Mouse (Mus musculus) lung, embryonic 15.5 days (tissue): ENCODE measurements around the gene Lrig1. TPM values are rescaled to one million over a fixed set of nuclear protein-coding genes. Genes with fewer than 3 reads are reported as not detected.
A peak's percentile ranks its signal among the peaks of the same experiment; 100 is the strongest.

Experiments
- ATAC-seq: fragments of 200-750 bp; cut with Nextera tagmentation; 2 replicates; pipeline ENCODE4 v1.8.0; 2017; ENCODE audit warnings: moderate number of reproducible peaks, borderline replicate concordance; ENCODE audit not compliant: low FRiP score, low TSS enrichment; ENCODE audit errors: extremely low read depth
- H3K27ac ChIP-seq: fragments of 300-500 bp; sonication (generic); 2 replicates; pipeline ENCODE4 v1.5.1; 2015; ENCODE audit warnings: moderate library complexity, mild to moderate bottlenecking, inconsistent platforms
- H3K27me3 ChIP-seq: fragments of 300-500 bp; sonication (generic); 2 replicates; pipeline ENCODE4 v1.6.1; 2015; ENCODE audit warnings: inconsistent platforms
- H3K36me3 ChIP-seq: fragments of 300-500 bp; sonication (generic); 2 replicates; pipeline ENCODE4 v1.6.1; 2015; ENCODE audit warnings: inconsistent platforms
- H3K4me1 ChIP-seq: fragments of 300-500 bp; sonication (generic); 2 replicates; pipeline ENCODE4 v1.6.1; 2015; ENCODE audit warnings: inconsistent platforms
- H3K4me2 ChIP-seq: fragments of 300-500 bp; sonication (generic); 2 replicates; pipeline ENCODE4 v1.6.1; 2015; ENCODE audit warnings: inconsistent platforms, mild to moderate bottlenecking, moderate library complexity
- H3K4me3 ChIP-seq: fragments of 300-500 bp; sonication (generic); 2 replicates; pipeline ENCODE4 v1.5.1; 2015; ENCODE audit warnings: mild to moderate bottlenecking, inconsistent platforms
- H3K9ac ChIP-seq: fragments of 300-500 bp; sonication (generic); 2 replicates; pipeline ENCODE4 v1.6.1; 2015; ENCODE audit warnings: inconsistent platforms
- H3K9me3 ChIP-seq: fragments of 300-500 bp; sonication (generic); 2 replicates; pipeline ENCODE4 v1.6.1; 2016; ENCODE audit warnings: inconsistent platforms
- WGBS: fragments of 180-500 bp; shearing (Covaris S2); methylation state at CpG from one replicate; pipeline ENCODE4 v1.1.7; 2015; 5-methylcytosine and 5-hydroxymethylcytosine counted together
- polyA plus RNA-seq: library from polyadenylated mRNA; unstranded; fragments of >200 nt; fragmentation: Nextera tagmentation; extraction: Ambion mirVana; gene quantifications from 2 replicates; pipeline ENCODE4 v1.2.1, GENCODE M21; 2015

The Lrig1 gene
- polyA plus RNA-seq, 1 experiment from 2014 or later: 9.0 TPM

DNA sequence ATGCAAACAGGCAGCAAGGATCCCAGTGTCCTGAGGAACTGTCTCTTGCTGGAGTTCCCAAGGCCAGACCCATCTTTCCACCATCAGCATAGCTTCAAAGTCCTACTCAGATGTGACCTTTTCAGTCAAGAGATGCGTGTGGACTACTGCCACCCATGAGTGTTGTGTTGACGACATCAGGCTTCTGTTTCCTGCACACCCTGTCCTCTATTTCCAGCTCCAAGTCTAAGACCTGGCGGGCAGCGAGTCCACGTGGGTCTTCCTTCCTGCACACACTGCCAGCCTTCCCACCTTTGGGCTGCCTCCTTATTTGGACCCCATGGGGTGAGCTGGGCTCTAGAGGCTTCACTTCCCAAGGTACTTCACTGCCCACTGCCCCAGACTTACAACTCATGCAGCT lies 75.4 kb downstream of the Lrig1 start:
- Histone ChIP-seq H3K36me3 (peaks cover 32% of the 10 kb centered on the region), H3K27me3 (no peaks in the 10 kb centered on the region), H3K9ac (no peak overlapping the region), H3K4me3 (no peak overlapping the region), H3K27ac (no peak overlapping the region), H3K4me1 (peaks cover 8% of the 10 kb centered on the region), H3K9me3 (no peaks in the 10 kb centered on the region), H3K4me2 (no peak overlapping the region)
- no peak for ATAC-seq
- 78% methylated on average over 5 of the region's 5 CpGs for WGBS

DNA sequence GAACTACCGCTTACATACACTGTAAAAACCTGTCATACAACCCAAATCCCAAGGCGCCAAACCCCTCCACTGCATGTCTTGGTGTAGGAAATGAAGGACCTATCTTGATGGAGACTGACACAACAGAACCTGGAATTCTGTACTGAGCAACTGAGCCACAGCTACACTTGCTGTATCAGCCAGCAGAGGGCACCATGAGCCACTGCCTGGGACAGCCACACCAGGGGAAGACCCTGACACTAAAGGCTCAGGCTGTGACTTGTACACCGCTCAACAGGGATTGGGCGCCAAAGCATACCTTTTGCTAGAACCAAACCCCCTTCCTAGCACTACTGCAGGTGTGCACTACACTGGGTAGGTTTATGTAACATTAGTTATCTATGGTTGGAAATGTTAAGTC lies 77.0 kb downstream of the Lrig1 start:
- Histone ChIP-seq H3K9ac (no peak overlapping the region), H3K27ac (no peak overlapping the region), H3K36me3 (peaks cover 36% of the 10 kb centered on the region), H3K4me3 (no peak overlapping the region), H3K4me1 (no peaks in the 10 kb centered on the region), H3K4me2 (no peak overlapping the region), H3K27me3 (no peaks in the 10 kb centered on the region), H3K9me3 (no peaks in the 10 kb centered on the region)
- WGBS: 74% methylated on average over 4 of the region's 4 CpGs
- ATAC-seq: peak; percentile 51; the same call in 1 of the 2 replicates

DNA sequence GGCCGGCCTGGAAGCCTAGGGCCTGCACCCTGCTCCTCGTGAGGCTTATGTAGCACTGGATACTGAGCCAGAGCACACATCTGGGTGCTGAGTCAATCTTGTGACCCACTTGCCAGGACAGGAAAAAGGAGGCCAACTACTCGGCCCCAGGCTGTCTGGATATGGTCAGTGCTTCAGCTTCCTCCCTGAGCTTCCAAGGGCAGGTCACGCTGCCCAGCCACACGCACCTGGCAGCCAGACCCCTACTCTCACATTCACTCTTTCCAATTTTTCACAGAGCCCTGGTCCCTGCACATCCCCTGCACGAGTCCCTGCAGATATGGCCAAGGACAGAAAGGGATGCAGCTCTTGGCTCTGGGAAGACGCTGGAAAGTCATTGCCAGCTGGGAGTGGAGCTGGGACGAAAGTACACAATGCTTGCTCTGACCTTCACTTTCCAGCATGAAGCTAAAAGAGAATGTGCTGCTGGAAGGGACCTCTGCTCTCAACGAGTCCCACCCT lies 79.1 kb downstream of the Lrig1 start:
- H3K36me3 ChIP-seq: peaks cover 33% of the 10 kb centered on the region
- WGBS: 75% methylated on average over 9 of the region's 9 CpGs
- no peaks in the 10 kb centered on the region for H3K4me1 ChIP-seq
- H3K4me2 ChIP-seq: no peak overlapping the region
- H3K9me3 ChIP-seq: no peaks in the 10 kb centered on the region
- H3K27ac ChIP-seq: no peak overlapping the region
- H3K9ac ChIP-seq: no peak overlapping the region
- no peak overlapping the region for H3K4me3 ChIP-seq
- ATAC-seq: no peak
- no peaks in the 10 kb centered on the region for H3K27me3 ChIP-seq

DNA sequence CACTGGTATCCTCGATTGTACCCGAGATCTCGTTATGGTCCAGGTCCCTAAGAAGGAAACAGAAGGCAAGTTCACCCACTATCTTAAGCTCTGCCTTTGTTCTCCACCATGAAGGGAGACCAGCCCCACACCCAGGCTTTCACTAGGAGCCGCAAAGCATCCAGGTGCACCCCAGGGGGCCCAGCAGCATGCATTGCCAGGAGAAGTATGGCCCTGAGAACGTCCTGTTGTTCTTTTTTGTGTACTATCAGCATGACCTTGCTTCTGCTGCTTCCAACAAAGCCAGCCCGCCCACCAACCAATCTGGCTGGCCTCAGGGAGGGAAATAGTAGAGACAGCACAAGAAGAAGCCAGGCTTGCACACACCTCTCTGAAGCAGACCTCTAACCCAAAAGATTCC lies 79.7 kb downstream of the Lrig1 start:
- no peaks in the 10 kb centered on the region for H3K4me1 ChIP-seq
- H3K4me3 ChIP-seq: no peak overlapping the region
- H3K27me3 ChIP-seq: no peaks in the 10 kb centered on the region
- peaks cover 37% of the 10 kb centered on the region for H3K36me3 ChIP-seq
- H3K9ac ChIP-seq: no peak overlapping the region
- H3K9me3 ChIP-seq: no peaks in the 10 kb centered on the region
- no peak for ATAC-seq
- H3K4me2 ChIP-seq: no peak overlapping the region
- H3K27ac ChIP-seq: no peak overlapping the region
- WGBS: 84% methylated on average over 6 of the region's 6 CpGs

DNA sequence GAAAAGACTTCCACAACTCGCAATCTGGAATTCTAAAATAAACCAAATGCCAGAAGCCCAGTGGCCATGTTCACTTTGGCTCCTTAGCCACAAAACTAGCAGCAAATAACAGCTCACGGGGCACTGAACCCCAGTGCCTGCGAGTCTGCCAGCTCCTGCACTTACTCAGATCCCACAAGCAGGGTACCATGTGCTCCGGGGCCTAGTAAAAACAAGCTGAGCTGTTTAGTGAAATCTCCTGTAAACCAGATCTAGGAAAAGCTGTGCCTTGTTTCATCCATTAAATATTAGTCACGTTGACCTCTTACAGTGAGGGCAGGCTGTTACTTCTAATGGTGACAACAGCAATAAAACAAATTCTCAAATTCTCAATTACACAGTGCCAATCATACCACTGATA lies 81.3 kb downstream of the Lrig1 start:
- WGBS: 75% methylated on average over 5 of the region's 5 CpGs
- no peaks in the 10 kb centered on the region for H3K4me1 ChIP-seq
- no peaks in the 10 kb centered on the region for H3K27me3 ChIP-seq
- H3K27ac ChIP-seq: no peak overlapping the region
- no peak for ATAC-seq
- no peak overlapping the region for H3K4me2 ChIP-seq
- peaks cover 30% of the 10 kb centered on the region for H3K36me3 ChIP-seq
- H3K9ac ChIP-seq: no peak overlapping the region
- no peak overlapping the region for H3K4me3 ChIP-seq
- no peaks in the 10 kb centered on the region for H3K9me3 ChIP-seq

DNA sequence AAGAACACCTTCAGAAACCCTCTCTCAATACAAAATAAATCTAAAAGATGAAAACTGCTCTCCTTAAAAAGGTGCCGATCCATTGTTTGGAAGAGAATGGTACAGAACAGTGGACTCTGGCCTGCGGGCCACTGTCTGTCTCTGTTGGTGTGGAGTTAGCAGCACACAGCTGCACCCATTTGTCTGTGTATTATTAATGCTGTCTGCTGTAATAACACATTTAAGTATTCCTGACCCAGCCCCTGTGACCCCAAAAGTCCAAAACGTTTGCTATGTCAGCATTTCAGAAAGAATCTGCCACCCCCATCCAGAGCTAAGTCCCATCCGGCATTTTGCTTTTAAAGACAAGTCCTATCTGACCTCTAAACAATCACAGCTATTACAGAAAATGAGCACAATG lies 84.0 kb downstream of the Lrig1 start:
- Histone ChIP-seq H3K27me3 (no peaks in the 10 kb centered on the region), H3K9ac (no peak overlapping the region), H3K36me3 (peaks cover 30% of the 10 kb centered on the region), H3K9me3 (no peaks in the 10 kb centered on the region), H3K4me1 (no peaks in the 10 kb centered on the region), H3K4me3 (no peak overlapping the region), H3K27ac (no peak overlapping the region), H3K4me2 (no peak overlapping the region)
- ATAC-seq: no peak
- 66% methylated on average over 4 of the region's 4 CpGs for WGBS

DNA sequence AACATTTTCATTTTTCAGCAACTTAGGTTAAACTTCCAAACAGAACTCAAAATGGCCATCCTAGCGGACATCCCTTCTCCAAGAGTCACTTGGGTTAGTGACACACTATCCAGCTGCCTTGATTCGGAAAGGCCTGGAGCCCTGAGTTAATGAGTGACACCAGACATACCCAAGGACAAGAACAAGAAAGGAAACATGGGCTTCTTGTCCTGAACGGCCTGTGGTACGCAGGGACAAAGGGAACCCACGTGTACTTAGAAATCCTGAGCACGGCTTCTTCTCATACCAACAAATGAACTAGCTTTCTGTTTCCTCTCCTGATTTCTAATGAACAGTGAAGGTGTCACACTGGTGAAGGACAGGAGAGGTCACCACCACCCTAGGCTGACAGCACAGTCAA lies 85.6 kb downstream of the Lrig1 start:
- Histone ChIP-seq H3K27ac (no peak overlapping the region), H3K27me3 (no peaks in the 10 kb centered on the region), H3K9ac (no peak overlapping the region), H3K36me3 (peaks cover 31% of the 10 kb centered on the region), H3K4me2 (no peak overlapping the region), H3K4me1 (no peaks in the 10 kb centered on the region), H3K9me3 (no peaks in the 10 kb centered on the region), H3K4me3 (no peak overlapping the region)
- 82% methylated on average over 6 of the region's 6 CpGs for WGBS
- no peak for ATAC-seq

DNA sequence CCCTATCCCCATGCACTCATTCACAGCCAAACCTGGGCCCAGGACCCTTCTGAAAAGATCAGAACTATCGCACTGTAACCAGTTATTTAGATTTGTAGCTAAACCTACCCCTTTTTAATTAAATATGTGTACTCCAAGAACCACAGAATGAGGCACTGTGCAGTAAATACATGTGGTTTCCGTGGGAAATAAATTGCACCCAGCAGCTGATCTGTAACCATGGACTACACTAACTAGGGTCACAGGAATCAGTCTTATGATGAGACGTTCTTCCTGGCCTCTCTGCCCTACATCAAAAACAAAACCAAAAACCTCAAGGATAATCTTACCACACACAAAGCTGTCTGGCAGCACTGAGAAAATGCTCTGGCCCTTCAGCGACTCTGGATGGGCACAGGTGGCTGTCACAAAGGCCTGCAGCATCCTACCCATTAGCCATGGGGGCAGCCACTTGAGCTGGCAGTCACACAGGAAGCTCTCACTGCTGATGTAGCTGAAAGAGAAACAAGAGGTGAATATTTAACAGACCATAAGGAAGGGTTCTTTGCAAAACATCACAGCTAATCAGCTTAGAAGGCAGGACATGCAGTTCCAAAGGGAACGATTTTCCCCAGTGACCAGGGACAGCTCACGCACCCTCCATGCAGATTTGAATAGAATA lies 86.6 kb downstream of the Lrig1 start:
- H3K4me3 ChIP-seq: no peak overlapping the region

DNA sequence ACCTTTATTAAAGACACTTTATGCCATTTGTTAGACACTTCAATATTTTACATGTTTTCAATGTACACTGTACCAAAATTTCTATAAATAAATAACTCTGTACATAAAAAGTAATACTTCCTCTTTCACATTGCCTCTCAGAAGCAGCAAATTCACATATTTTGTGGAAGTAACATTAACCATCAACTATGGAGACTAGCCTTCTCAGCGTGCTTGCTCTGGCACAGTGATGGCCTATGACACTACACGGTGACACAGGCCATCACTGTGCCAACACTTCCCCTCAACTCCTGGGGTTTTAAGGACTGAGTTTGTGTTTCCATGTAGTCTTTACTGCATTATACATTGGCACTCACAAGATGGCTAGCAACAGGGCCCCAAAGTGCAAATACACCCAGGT lies 95.4 kb downstream of the Lrig1 start:
- no peak for ATAC-seq
- H3K4me3 ChIP-seq: no peak overlapping the region
- H3K9ac ChIP-seq: no peak overlapping the region
- WGBS: 92% methylated on average over 2 of the region's 2 CpGs
- no peak overlapping the region for H3K4me2 ChIP-seq
- H3K27me3 ChIP-seq: no peaks in the 10 kb centered on the region
- H3K4me1 ChIP-seq: no peaks in the 10 kb centered on the region
- no peaks in the 10 kb centered on the region for H3K9me3 ChIP-seq
- no peak overlapping the region for H3K27ac ChIP-seq
- H3K36me3 ChIP-seq: peaks cover 25% of the 10 kb centered on the region

More for the DNA sequence above, 86.6 kb downstream of the Lrig1 start:
- H3K4me1 ChIP-seq: no peaks in the 10 kb centered on the region
- H3K36me3 ChIP-seq: peaks cover 30% of the 10 kb centered on the region
- no peaks in the 10 kb centered on the region for H3K9me3 ChIP-seq
- H3K4me2 ChIP-seq: no peak overlapping the region
- no peaks in the 10 kb centered on the region for H3K27me3 ChIP-seq
- no peak overlapping the region for H3K9ac ChIP-seq
- ATAC-seq: no peak
- 77% methylated on average over 6 of the region's 6 CpGs for WGBS
- no peak overlapping the region for H3K27ac ChIP-seq

DNA sequence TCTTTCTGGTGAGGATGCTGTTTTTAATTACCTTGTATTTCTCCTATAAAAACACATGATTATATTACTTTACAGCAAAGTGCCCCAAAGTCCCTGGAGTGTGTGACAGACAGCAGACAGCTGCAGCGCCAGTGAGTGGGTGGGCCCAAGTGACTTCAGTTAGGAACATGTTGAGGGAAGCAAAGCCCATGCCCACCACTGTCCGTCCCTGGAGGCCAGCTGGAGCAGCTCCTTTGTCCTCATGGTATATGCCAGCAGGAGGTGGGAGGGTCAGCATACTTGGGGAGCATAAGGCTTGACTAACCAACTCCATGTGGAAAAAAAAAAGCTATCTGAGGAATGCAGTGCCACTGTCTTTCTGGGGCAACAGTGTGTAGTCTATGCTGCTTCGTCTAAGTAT lies 95.9 kb downstream of the Lrig1 start:
- no peak for ATAC-seq
- Histone ChIP-seq H3K4me1 (no peaks in the 10 kb centered on the region), H3K36me3 (peaks cover 25% of the 10 kb centered on the region), H3K9me3 (no peaks in the 10 kb centered on the region), H3K27ac (no peak overlapping the region), H3K4me2 (no peak overlapping the region), H3K9ac (no peak overlapping the region), H3K27me3 (no peaks in the 10 kb centered on the region), H3K4me3 (no peak overlapping the region)
- 59% methylated on average over 3 of the region's 3 CpGs for WGBS

DNA sequence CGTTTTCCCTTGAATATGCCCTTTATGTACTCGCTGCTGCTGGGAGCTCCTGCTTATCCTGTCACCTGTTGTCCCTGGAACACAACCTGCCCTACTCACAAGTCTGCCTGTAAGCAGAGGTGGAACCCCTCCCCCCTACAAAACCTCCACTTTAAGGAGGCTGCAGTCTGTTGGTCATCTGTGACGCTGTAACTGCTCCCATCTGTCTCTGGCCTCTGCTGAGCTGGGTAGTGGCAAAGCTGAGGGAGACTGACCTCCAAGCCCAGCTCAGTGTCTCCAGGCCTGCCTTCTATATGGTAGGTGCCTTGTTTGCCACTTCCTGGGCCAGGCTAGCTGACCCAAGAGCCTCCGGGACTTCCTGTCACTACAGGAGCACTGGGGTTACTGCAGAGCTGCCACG lies 98.1 kb downstream of the Lrig1 start:
- Histone ChIP-seq H3K27ac (no peak overlapping the region), H3K9ac (no peak overlapping the region), H3K4me2 (no peak overlapping the region), H3K27me3 (no peaks in the 10 kb centered on the region), H3K4me1 (no peaks in the 10 kb centered on the region), H3K4me3 (no peak overlapping the region), H3K36me3 (peaks cover 15% of the 10 kb centered on the region), H3K9me3 (no peaks in the 10 kb centered on the region)
- WGBS: 67% methylated on average over 5 of the region's 5 CpGs
- no peak for ATAC-seq

DNA sequence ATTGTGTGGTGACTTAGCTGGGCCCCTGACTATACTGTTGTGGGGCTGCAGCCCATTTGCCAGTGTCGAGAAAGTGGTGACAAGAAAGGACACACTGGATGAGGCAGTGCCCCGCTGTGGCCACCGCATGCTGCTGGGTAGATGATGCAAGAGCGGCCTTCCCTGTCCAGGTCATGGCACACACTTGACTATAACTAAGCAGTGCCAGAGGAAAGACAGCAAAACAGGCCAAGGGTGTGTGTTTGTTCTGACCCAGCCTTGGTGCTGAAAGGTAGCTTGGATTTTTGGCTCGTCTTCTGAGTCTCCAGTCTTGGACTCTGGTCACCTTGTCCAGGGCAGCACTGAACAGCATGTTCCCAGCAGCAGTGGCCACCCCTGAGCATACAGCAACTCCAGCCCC lies 98.9 kb downstream of the Lrig1 start:
- H3K9me3 ChIP-seq: no peaks in the 10 kb centered on the region
- WGBS: 78% methylated on average over 5 of the region's 5 CpGs
- no peak overlapping the region for H3K4me3 ChIP-seq
- peaks cover 8% of the 10 kb centered on the region for H3K36me3 ChIP-seq
- no peak overlapping the region for H3K4me2 ChIP-seq
- H3K27me3 ChIP-seq: no peaks in the 10 kb centered on the region
- no peak overlapping the region for H3K27ac ChIP-seq
- H3K9ac ChIP-seq: no peak overlapping the region
- no peak for ATAC-seq
- no peaks in the 10 kb centered on the region for H3K4me1 ChIP-seq

DNA sequence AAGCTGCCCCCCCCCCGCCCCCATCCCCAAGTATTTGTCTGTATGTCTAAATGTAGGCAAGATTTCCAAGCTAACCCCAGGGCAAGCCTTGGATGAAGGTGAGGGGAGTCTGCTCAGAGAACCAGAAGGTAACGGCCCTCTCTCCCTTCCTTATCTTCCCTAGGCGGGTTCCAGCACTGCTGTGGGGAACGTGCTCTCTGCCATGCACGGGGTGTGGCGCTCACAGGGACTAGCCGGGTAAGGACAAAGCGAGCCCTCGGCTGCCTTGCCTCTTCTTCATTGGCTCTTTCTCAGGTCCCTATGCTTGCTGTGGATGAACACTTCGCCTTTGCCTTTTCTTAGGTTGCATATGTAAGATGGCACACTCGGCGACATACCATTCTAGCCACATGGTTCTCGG lies 100.9 kb downstream of the Lrig1 start:
- Histone ChIP-seq H3K27me3 (no peaks in the 10 kb centered on the region), H3K9me3 (no peaks in the 10 kb centered on the region), H3K36me3 (peaks cover under 1% of the 10 kb centered on the region), H3K27ac (no peak overlapping the region), H3K4me2 (no peak overlapping the region), H3K4me3 (no peak overlapping the region), H3K4me1 (no peaks in the 10 kb centered on the region), H3K9ac (no peak overlapping the region)
- 84% methylated on average over 13 of the region's 13 CpGs for WGBS
- ATAC-seq: no peak
